Mouse (Mus musculus) NIH3T3 (cell line): ENCODE measurements at regions not wholly inside any gene's neighbourhood (a gene's known extent, or its start where the extent isn't known, plus 50 kb on each side); places are given as distances from the start of the nearest gene placed in this dataset.
"Not testable (repeated sequence)": the region's sequence is repeated elsewhere in the genome, so short reads cannot be mapped to it uniquely, and the experiment has no call there.

ENCODE experiments used
- DNase-seq: peaks from one replicate; pipeline ENCODE4 v3.0.0-alpha.2; 2012; ENCODE audit warnings: low read depth

GRCm38 (mm10) chr6:61042667-61043523, 118.1 kb downstream of the Mmrn1 start:
- DNase-seq, result no peak

DNA sequence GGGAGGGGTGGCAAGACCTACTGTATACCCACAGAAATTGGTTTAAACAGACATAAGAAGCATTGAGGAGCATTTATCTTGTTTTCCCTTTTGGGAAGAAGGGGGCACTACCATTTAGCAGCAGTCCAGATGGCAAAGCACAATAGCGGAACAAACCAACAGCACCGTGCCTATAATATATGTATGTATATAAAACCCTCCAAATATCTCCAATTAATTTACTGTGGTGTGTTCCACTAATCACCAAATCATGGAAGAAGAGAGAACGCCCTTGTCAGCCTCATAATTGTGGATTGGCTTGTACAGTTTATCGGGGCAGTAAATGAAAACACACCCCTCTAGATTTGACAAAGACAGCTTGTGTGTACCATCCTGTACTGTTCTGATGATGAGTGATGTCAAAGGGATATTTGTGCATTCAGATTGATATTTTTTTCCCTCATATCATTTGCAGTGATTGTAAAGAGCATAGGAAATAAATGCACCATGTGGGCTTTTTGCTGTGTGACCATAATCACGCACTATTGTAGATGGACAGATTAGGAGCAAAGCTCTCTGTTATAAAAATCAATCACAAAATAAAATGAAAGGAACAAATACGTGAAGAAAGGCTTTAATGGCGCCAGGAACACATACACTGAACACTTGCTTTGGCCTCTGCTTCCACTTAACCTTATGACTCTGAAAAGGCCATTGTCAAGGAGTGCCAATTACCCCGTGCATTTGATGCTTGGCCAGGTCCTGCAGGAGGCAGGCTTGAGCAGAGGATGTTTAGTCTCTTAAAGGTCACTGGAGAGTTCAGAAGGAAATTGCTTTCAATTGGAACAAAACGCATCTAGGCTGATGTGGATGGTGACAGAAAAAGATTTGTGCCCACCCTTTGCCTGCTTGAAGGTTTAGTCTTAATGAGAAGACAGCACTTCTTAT, 119.0 kb downstream of the Mmrn1 start:
- DNase-seq, result peak; percentile 9

- DNase-seq, result not testable (repeated sequence)
Measured at GRCm38 (mm10) chr6:61047667-61048066, 122.9 kb downstream of the Mmrn1 start.

DNA sequence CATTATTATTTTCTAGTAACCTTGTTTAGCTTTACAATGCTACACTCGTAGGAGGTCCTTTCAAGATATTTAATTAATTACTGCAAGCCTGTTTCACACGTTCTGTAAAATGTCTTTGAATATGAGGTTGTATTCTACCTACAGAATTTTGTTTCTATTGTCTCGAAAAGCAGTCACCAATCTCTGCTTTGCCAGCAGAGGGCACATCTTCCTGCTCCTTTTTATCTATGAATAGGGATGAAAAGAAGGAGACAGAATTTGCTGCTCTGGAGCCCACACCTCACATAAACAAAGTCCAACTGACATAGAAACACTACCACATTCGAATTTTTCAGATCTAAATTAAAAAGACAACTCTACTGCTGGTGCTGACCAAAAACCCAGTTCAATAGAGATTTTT, 117.0 kb upstream of the Ccser1 start:
- DNase-seq, result peak; percentile 73

DNA sequence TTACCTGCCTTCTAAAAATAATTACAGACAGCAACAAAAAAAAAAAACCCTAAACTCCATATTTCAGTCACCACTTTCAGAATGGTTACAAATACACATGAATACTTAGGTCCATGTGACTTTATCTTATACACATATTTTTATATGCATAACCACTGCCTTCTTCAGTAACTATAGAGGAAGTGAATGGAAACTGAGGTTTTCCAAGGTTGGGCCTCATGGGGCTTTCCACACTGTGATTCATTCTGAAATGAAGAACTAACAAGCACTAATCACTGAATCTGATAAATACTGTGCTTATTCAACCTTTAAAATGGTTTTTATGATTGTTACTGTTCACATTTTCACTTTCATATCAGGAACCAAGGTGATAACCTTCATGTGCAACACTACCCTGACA, 114.4 kb upstream of the Ccser1 start:
- DNase-seq, result no peak

- no peak for DNase-seq
Measured at GRCm38 (mm10) chr6:61066501-61067282, 113.4 kb upstream of the Ccser1 start.

GRCm38 (mm10) chr6:61067355-61068116, 112.6 kb upstream of the Ccser1 start:
- no peak for DNase-seq

- no peak for DNase-seq
Measured at GRCm38 (mm10) chr6:61068117-61068489, 112.0 kb upstream of the Ccser1 start.

DNA sequence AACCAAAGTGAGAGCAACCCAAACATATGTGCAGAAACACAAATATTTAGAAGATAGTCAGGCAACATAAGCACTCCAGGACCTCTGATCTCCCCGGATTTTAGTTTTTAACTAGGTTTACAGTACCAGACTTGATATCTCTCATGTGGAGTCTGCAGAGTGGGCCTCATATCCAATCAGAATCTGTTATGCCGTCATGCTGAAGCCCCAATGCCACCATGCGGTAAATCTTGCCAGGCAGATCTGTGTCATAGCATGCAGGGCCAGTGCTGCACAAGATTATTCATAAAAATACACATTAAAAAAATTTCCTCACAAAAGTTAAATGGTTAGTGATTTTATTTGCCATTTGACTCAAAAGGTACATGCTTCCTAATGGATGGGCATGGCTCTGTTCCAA, 106.9 kb upstream of the Ccser1 start:
- DNase-seq, result no peak

- no peak for DNase-seq
Measured at GRCm38 (mm10) chr6:61073794-61074193, 106.3 kb upstream of the Ccser1 start.

DNA sequence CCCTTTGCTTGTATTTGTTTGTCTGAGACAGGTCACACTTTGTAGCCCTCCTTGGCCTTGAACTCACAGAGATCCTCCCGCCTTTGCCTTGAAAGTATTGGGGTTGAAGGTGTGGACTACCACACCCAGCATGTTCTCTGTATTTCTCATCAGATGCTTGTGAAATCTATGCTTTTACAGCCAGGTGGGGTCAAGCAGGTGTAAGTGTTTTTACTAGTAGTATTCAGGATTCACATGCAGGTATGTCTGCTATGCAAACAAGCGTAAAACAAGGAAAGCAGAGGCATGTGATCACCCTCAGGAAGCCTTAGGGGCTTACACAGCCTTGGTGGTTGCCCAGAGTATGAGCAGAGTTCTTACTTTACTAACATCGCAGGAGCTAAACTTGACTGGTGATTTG, 105.4 kb upstream of the Ccser1 start:
- no peak for DNase-seq

DNA sequence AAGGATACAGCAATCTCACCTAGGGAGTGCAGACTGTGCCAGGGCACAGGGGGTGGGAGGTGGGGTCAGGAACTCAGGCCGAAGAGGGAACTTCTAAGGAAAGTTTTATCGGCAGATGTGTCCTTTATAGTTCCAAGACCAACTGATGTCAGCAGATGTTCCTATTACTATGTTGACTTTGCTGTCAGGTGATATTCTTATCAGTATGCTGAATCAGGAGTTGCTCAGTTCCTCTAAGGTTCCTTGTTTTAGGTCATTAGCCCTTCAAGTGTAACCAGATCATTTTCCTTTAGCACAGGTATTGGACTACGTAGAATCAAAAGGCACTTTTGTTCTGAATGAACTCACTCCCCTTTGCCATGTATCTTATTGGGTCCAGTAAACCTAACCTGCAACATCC, 101.6 kb upstream of the Ccser1 start:
- DNase-seq, result no peak

GRCm38 (mm10) chr6:61080661-61081060, 99.5 kb upstream of the Ccser1 start:
- no peak for DNase-seq

DNA sequence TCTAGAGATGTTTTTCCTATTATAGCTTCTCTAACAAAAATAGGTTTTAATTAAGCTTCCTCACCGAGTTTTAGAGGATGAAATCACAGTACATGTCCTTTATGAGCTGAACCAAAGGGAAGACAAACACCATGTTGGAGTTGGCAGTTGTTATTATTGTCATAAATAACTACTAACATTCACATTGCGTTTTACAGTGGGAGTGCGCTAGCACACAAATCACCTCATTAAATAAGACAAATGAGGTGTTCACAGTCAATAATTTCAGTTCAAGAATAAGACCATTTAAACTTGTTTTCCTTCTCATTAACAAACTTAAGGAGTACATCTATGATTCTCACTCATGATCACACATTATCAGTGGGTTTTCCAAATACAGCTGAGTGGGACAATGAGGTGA, 96.8 kb upstream of the Ccser1 start:
- no peak for DNase-seq

DNA sequence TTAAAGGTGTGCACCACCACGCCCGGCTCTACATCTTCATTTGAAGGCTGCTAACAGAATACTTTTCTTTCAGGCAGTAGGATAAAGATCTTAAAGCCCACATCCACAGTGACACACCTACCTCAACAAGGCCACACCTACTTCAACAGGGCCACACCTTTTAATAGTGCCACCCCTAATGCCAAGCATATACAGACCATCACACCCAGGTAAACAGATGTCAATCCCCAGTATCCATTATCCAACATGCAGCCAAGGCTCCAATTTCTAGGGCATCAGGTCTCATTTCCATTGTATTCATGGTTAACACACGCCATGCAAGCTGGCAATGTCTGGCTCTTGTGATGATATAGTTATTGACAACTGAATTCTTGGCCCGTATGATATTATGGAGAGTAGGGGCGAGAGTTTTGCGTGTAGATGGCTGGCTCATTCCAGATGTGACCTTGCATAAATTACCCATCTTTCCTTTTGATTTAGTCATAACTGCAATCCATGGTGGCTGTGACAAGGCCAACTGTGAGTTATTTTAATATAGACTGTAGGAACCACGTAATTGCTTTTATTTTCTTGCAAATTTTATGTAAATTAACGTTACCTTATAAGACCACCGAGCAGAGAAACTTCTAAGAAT, 80.7 kb upstream of the Ccser1 start:
- DNase-seq, result no peak

GRCm38 (mm10) chr6:61099982-61100365, 80.2 kb upstream of the Ccser1 start:
- DNase-seq, result no peak

GRCm38 (mm10) chr6:61101972-61102371, 78.2 kb upstream of the Ccser1 start:
- DNase-seq, result no peak

DNA sequence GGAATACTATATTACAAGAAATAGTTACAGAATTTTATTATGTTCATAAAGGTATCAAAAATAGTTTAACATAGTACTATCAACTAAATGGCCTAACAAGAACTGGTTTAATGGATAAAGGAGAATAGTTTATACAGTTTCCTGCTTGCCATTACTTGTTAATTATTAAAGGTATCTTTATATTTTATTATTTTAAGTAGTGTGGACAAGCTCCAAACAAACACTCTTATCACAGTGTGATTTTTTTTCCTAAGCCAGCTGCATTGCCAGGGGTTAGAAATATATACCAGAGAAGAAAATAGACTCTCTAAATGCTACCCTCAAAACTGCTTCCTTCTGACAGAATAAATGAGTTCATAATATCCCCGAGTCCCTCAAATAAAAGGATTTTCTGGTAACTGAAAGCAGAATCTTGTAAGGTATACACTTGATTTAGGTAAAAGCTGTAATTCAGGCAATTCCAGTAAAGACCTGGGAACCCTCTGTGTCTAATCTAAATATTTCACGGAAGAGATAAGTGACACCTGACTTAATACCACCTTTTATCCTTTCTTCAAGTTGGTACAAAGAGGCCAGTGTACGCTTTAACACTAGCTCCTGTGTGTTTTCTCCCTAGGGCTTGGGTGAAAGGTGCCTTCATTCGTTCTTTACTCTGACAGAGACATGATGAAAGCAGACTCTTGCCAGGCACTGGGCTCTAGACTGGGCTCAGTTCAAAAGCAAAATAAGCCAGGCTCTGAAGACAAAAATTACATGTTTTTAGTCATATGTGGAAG, 76.5 kb upstream of the Ccser1 start:
- DNase-seq, result no peak

- DNase-seq, result no peak
Measured at GRCm38 (mm10) chr6:61115250-61115649, 64.9 kb upstream of the Ccser1 start.

GRCm38 (mm10) chr6:61119590-61119989, 60.5 kb upstream of the Ccser1 start:
- no peak for DNase-seq
